Mouse (Mus musculus) neural tube, embryonic 12.5 days (tissue): ENCODE data around the gene Bicra. TPM values are rescaled to one million over a fixed set of nuclear protein-coding genes. Genes with fewer than 3 reads are reported as not detected.

Source experiments
- ATAC-seq: fragments of 200-750 bp; cut with Nextera tagmentation; 2 replicates; pipeline ENCODE4 v1.8.0; 2017; ENCODE audit warnings: low read depth, mild to moderate bottlenecking, moderate TSS enrichment, moderate library complexity; ENCODE audit not compliant: low FRiP score
- H3K27ac ChIP-seq: fragments of 300-500 bp; sonication (generic); 2 replicates; pipeline ENCODE4 v1.5.1; 2016
- H3K27me3 ChIP-seq: fragments of 300-500 bp; sonication (generic); replicated peaks from 2 replicates; pipeline ENCODE4 v1.6.1; 2016; ENCODE audit warnings: mild to moderate bottlenecking
- H3K36me3 ChIP-seq: fragments of 300-500 bp; sonication (generic); 2 replicates; pipeline ENCODE4 v1.6.1; 2016; ENCODE audit warnings: mild to moderate bottlenecking
- H3K4me1 ChIP-seq: fragments of 300-500 bp; sonication (generic); 2 replicates; pipeline ENCODE4 v1.6.1; 2016
- H3K4me2 ChIP-seq: fragments of 300-500 bp; sonication (generic); replicated peaks from 2 replicates; pipeline ENCODE4 v1.6.1; 2016; ENCODE audit warnings: mild to moderate bottlenecking
- H3K4me3 ChIP-seq: fragments of 300-500 bp; sonication (generic); 2 replicates; pipeline ENCODE4 v1.5.1; 2016
- H3K9ac ChIP-seq: fragments of 300-500 bp; sonication (generic); 2 replicates; pipeline ENCODE4 v1.6.1; 2016; ENCODE audit warnings: mild to moderate bottlenecking
- H3K9me3 ChIP-seq: fragments of 300-500 bp; sonication (generic); 2 replicates; pipeline ENCODE4 v1.6.1; 2016; ENCODE audit warnings: mild to moderate bottlenecking
- whole genome bisulfite sequencing: fragments of 180-500 bp; shearing (Covaris S2); methylation state at CpG from one replicate; pipeline ENCODE4 v1.1.7; 2016; 5-methylcytosine and 5-hydroxymethylcytosine counted together
- polyA plus RNA-seq: library from polyadenylated mRNA; unstranded; fragments of >200 nt; fragmentation: Nextera tagmentation; extraction: Ambion mirVana; gene quantifications from 2 replicates; pipeline ENCODE4 v1.2.1, GENCODE M21; 2016

Bicra gene
- polyA plus RNA-seq, 1 experiment from 2014 or later: 10.1 TPM

DNA sequence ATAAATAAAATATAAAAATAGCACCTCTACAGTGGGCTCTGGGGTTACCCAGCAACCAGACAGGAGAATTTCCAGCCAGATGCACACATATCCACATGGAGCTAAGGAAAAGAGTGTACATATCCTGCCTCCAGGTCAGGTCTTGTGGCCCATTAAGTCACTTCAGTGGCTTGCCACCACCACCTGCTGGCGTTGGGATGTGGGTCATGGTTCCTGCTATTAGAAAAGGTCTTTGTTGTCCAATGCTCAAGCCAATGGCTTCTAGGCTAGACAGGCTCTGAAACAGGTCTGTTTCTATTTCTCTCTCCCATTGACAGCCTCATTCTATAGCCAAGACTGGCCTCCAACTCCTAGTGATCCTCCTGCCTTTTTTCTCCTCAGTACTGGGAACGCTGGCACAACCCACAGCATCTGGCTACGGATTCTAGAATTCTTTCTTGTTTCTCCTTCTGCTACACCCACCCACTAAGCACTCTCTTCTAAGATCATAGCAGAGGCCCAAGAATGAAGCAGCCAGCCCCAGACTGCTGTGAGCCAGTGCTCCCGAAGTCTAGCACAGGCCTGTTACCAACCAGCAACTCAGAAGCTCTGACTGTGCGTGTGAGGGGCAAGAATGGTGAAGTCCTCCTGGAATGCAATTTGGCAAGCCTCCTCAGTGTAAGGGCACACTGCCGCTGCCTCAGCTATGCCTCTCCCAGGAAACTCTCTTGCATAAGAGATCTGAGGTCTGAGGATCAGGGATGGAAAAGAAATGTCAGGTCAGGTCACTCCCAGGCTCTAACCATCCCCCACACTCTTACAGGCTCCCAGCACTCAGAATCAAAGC is 19.4 kb downstream of the Bicra start:
- H3K27ac ChIP-seq: no peak overlapping the region
- H3K4me3 ChIP-seq: no peak overlapping the region
- H3K36me3 ChIP-seq: peaks cover 18% of the 10 kb centered on the region
- no peak for ATAC-seq
- 92% methylated on average over 6 of the region's 6 CpGs for WGBS
- H3K27me3 ChIP-seq: no peaks in the 10 kb centered on the region
- no peak overlapping the region for H3K4me2 ChIP-seq
- H3K4me1 ChIP-seq: no peaks in the 10 kb centered on the region
- no peak overlapping the region for H3K9ac ChIP-seq
- no peaks in the 10 kb centered on the region for H3K9me3 ChIP-seq

DNA sequence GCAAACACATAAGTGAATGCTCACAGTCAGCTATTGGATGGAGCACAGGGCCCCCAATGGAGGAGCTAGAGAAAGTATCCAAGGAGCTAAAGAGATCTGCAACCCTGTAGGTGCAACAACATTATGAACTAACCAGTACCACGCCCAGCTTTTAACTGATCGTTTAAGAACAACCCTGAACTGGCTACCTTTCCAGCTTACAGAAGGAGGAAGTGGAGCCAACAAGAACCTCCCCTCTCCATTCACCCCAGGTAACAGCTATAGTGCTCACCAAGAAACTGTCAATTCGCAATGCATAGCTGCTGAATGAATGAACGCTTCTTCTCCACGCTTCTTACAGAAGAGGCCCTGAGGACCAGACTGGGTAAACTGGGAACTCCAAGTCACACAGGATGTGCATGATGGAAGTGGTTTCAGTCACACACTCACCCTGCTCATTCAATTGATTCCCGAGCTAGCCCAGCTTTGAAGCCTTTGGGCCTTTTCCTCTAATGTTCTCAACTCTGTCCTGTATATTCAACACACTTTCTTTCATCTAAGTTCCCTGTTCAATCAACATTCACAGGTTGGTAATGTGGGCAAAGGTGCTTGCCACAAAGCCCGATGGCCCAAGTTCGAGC is 23.0 kb downstream of the Bicra start:
- Histone ChIP-seq H3K27ac (no peak overlapping the region), H3K4me3 (no peak overlapping the region), H3K4me1 (peaks cover 4% of the 10 kb centered on the region; the same call in 1 of the 2 replicates), H3K4me2 (no peak overlapping the region), H3K9me3 (no peaks in the 10 kb centered on the region), H3K27me3 (no peaks in the 10 kb centered on the region), H3K9ac (no peak overlapping the region), H3K36me3 (peaks cover 3% of the 10 kb centered on the region; the same call in 1 of the 2 replicates)
- 88% methylated on average over 8 of the region's 8 CpGs for WGBS
- no peak for ATAC-seq

DNA sequence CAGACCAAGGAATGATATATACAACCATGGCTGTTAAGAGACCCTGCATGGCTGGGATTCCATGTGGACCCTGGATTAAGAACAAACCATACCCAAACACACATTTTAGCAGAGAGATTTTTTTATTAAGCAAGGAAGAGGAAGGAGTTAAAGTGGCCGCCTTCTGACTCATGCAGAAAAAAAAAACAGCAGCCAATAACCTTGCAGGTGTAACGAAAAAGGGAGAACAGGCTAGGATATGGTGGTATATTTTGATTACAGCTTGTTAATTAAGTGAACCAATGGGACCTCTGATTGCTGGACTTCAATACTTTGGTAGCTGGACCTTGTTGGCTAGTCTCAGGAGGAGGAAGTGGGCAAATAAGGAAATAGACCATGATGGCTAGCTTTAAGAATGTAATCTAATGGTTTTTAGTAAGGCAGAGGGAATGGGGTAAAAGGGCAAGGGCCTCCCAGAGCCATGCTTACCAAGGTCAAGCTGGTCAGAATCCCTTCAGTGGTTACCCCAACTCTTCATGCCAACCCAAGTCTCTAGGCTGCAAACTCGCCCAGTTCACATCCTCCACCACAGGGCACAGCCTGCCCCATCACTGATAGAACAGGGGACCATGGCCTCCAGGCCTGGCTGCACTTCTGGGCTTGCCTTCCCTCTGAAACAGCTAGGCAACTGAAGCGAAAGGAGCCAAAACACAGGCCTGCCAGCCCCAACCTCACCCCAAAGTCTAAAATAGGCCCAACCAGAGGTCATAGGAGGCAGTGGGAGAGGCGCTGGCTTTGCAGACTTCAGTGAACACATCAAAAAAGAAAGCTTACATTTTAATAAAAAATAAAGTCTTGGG is 28.2 kb downstream of the Bicra start:
- Histone ChIP-seq H3K9ac (no peak overlapping the region), H3K36me3 (no peaks in the 10 kb centered on the region), H3K27ac (no peak overlapping the region), H3K4me3 (no peak overlapping the region), H3K9me3 (no peaks in the 10 kb centered on the region), H3K4me1 (peaks cover 4% of the 10 kb centered on the region; the same call in 1 of the 2 replicates), H3K27me3 (no peaks in the 10 kb centered on the region), H3K4me2 (no peak overlapping the region)
- WGBS: 89% methylated on average over 5 of the region's 5 CpGs
- no peak for ATAC-seq

DNA sequence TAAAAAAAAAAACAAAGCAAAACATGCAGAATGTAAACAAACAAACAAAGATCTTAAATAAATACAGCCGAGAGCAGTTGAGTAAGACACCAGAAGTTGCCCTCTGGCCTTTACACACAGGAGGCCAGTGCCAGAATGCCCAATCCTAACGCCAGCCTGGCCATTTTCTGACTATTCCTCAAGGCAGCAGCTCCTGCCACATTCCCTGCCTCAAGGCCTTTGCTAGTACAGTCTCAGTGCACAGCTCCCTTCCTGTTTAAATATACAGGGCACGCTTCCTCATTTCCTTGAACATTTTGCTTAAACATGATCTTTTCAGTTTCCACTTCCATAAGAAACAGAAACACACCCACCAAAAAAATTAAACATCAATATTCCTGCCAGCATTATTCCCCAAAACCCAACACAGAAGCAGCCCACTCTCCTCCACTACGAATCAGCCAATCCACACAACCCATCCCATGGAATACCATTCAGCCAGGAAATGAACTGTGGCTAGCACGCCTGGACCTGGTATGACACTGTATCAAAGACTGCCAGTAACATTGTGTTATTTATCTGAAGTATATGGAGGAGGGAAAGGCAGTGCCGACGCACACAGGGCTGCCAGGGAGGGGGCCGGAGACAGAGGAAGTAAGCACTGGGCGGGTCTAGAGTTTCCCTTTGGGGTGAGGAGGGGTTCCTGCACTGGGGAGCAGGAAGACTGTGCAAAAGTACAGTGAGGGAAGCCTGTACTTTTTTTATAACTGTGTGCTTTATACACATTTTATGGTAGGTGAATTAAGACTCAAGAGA is 29.5 kb downstream of the Bicra start:
- ATAC-seq: no peak
- Histone ChIP-seq H3K36me3 (no peaks in the 10 kb centered on the region), H3K27ac (no peak overlapping the region), H3K9ac (no peak overlapping the region), H3K27me3 (no peaks in the 10 kb centered on the region), H3K4me1 (peaks cover 4% of the 10 kb centered on the region; the same call in 1 of the 2 replicates), H3K4me3 (no peak overlapping the region), H3K9me3 (no peaks in the 10 kb centered on the region), H3K4me2 (no peak overlapping the region)
- WGBS: 85% methylated on average over 9 of the region's 9 CpGs

GRCm38 (mm10) chr7:16015384-16015783 is 32.3 kb downstream of the Bicra start:
- Histone ChIP-seq H3K9me3 (no peaks in the 10 kb centered on the region), H3K27me3 (no peaks in the 10 kb centered on the region), H3K4me2 (no peak overlapping the region), H3K27ac (no peak overlapping the region), H3K9ac (no peak overlapping the region), H3K4me3 (no peak overlapping the region), H3K4me1 (no peaks in the 10 kb centered on the region; the same call in 1 of the 2 replicates), H3K36me3 (peaks cover 5% of the 10 kb centered on the region; the same call in 1 of the 2 replicates)
- WGBS: 91% methylated on average over 5 of the region's 5 CpGs
- no peak for ATAC-seq

DNA sequence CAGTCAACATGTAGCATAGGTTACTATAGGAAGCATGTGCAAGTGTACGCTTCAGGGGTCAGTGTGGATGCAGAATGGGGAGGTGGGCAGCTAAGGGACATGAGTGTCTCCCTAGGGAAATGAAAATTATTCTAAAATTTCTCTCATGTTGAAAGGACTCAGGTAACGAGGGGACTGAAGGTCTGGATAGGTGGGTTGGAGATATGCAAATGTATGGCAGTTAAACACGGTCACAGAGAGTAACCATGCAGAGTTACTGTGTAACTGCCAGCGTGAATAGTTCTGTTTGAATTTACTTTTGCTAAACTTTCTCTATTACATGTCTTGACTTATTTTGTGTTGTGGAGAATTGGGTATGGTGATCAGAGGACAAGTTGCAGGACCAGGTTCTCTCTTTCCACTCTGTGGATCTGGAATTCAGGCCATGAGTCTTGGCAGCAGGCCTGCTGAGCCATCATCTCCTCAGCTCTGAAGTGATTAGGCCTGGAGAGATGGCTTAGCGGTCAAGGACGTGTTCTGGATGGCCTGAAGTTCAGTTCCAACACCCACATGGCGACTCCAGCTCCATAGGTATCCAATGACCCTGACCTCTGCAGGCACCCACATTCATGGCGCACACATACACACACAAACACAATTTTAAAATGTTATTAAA is 33.1 kb downstream of the Bicra start:
- Histone ChIP-seq H3K36me3 (peaks cover 5% of the 10 kb centered on the region; the same call in 1 of the 2 replicates), H3K9ac (no peak overlapping the region), H3K4me1 (no peaks in the 10 kb centered on the region; the same call in 1 of the 2 replicates), H3K27me3 (no peaks in the 10 kb centered on the region), H3K4me3 (no peak overlapping the region), H3K27ac (no peak overlapping the region), H3K4me2 (no peak overlapping the region), H3K9me3 (no peaks in the 10 kb centered on the region)
- 90% methylated on average over 8 of the region's 8 CpGs for WGBS
- ATAC-seq: no peak

DNA sequence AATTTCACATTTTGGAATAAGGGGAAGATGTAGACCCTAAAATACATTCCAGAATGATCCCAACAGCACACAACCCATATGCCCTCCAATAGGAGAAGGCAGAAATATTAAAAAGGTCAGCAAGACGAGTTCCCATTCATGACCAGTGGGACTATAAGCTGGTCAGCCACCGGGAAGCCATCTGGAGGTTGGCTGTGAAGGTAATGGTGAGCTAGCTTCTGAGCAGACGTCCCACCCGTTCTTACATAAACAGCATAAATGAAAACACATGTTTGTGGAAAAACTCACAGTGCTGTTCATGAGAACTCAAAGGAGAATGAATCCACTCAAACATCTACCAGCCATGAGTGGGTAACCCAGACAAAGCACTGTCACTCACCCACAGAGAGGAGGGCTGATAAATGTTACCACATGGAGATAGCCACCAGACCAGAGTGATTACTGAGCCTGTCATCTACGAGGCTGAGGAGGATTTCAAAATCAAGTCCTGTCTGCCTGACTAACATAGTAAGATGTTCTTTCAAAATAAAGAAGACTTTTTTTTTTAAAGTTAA is 33.9 kb downstream of the Bicra start:
- Histone ChIP-seq H3K27ac (no peak overlapping the region), H3K9ac (no peak overlapping the region), H3K4me2 (no peak overlapping the region), H3K36me3 (peaks cover 5% of the 10 kb centered on the region; the same call in 1 of the 2 replicates), H3K27me3 (no peaks in the 10 kb centered on the region), H3K4me3 (no peak overlapping the region), H3K4me1 (no peaks in the 10 kb centered on the region; the same call in 1 of the 2 replicates), H3K9me3 (no peaks in the 10 kb centered on the region)
- no peak for ATAC-seq
- WGBS: 77% methylated on average over 5 of the region's 5 CpGs

- peaks cover 5% of the 10 kb centered on the region; the same call in 1 of the 2 replicates for H3K36me3 ChIP-seq
- no peaks in the 10 kb centered on the region for H3K9me3 ChIP-seq
- 81% methylated on average over 11 of the region's 11 CpGs for WGBS
- no peak for ATAC-seq
- no peak overlapping the region for H3K27ac ChIP-seq
- H3K4me1 ChIP-seq: no peaks in the 10 kb centered on the region; the same call in 1 of the 2 replicates
- H3K4me3 ChIP-seq: no peak overlapping the region
- no peak overlapping the region for H3K4me2 ChIP-seq
- H3K9ac ChIP-seq: no peak overlapping the region
- H3K27me3 ChIP-seq: no peaks in the 10 kb centered on the region
These were observed 35.0 kb downstream of the Bicra start for GRCm38 (mm10) chr7:16012576-16013263.

GRCm38 (mm10) chr7:16011418-16012085 is 36.2 kb downstream of the Bicra start:
- ATAC-seq: no peak
- WGBS: 94% methylated on average over 7 of the region's 7 CpGs
- H3K4me3 ChIP-seq: no peak overlapping the region
- peaks cover 5% of the 10 kb centered on the region; the same call in 1 of the 2 replicates for H3K36me3 ChIP-seq
- H3K4me2 ChIP-seq: no peak overlapping the region
- no peaks in the 10 kb centered on the region; the same call in 1 of the 2 replicates for H3K4me1 ChIP-seq
- H3K9me3 ChIP-seq: no peaks in the 10 kb centered on the region
- H3K27ac ChIP-seq: no peak overlapping the region
- no peak overlapping the region for H3K9ac ChIP-seq
- no peaks in the 10 kb centered on the region for H3K27me3 ChIP-seq

DNA sequence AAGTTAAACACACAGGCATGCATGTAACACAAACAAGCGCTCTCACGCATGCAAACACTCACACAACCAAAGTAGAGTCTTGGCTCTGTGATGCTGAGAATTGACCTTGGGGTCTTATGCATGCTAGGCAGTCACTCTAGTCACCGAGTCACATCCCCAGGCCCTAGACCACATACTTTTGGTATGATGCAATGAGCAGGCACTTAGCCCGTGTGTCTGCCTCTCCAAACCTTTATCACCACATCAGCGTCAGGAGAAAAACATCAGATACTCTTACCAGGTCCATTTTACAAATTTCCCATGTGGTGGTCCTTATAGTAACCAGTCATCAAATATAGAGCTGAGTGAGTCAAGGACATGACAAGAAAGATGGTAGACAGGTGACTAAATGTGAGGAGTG is 37.1 kb downstream of the Bicra start:
- Histone ChIP-seq H3K4me1 (no peaks in the 10 kb centered on the region; the same call in 1 of the 2 replicates), H3K9ac (no peak overlapping the region), H3K4me2 (no peak overlapping the region), H3K27me3 (no peaks in the 10 kb centered on the region), H3K36me3 (peaks cover 5% of the 10 kb centered on the region; the same call in 1 of the 2 replicates), H3K4me3 (no peak overlapping the region), H3K27ac (no peak overlapping the region), H3K9me3 (no peaks in the 10 kb centered on the region)
- 92% methylated on average over 5 of the region's 5 CpGs for WGBS
- no peak for ATAC-seq
